Comparison of ENCODE assay signal across 15 mouse cellular contexts in genomic region chr2:145419078-145419477, GRCm38 (mm10).
"Had no signal": no experiment of that assay in that cellular context is flagged by ENCODE, and none has a peak within 500 bp of the region (broad histone marks: within the 10 kb centered on the region; RNA-seq: fewer than 3 reads in every experiment).

No protein-coding gene starts in this region.

- H3K9ac ChIP-seq: neural tube, embryonic 15.5 days; stomach, embryonic 15.5 days had no signal

- H3K27me3 ChIP-seq: neural tube, embryonic 15.5 days; stomach, embryonic 15.5 days had no signal

- DNase-seq: retina, postnatal 1 day; right cerebral cortex, adult 18-20 months; right cerebral cortex, postnatal 14 days; right cerebral cortex, postnatal 25 days; right cerebral cortex, postnatal 4 days; spleen, adult 18-20 months; thymus, adult 18-20 months; thymus, adult 2 months; thymus, postnatal 14 days; thymus, postnatal 25 days; thymus, postnatal 36 days; thymus, postnatal 4 days had no signal

- H3K9me3 ChIP-seq: neural tube, embryonic 15.5 days; stomach, embryonic 15.5 days had no signal

- H3K36me3 ChIP-seq: neural tube, embryonic 15.5 days; stomach, embryonic 15.5 days had no signal

- H3K4me3 ChIP-seq: neural tube, embryonic 15.5 days; stomach, embryonic 15.5 days had no signal

- H3K27ac ChIP-seq: neural tube, embryonic 15.5 days; stomach, embryonic 15.5 days; stomach, postnatal 0 days had no signal

- H3K4me1 ChIP-seq: neural tube, embryonic 15.5 days; stomach, embryonic 15.5 days had no signal

- H3K4me2 ChIP-seq: neural tube, embryonic 15.5 days; stomach, embryonic 15.5 days had no signal
